Mouse (Mus musculus) 3T3-L1 (cell line): ENCODE data around the gene Smug1.

Experiments
- DNase-seq: peaks from one replicate; pipeline ENCODE4 v3.0.0-alpha.2; 2015; ENCODE audit warnings: low read depth, low spot score

The Smug1 gene

GRCm38 (mm10) chr15:103146627-103147421 lies 20.1 kb downstream of the Smug1 start:
- DNase-seq: no peak

- DNase-seq: peak; percentile 75
Observed at GRCm38 (mm10) chr15:103145635-103146299, 21.1 kb downstream of the Smug1 start.

- DNase-seq: no peak
Observed at GRCm38 (mm10) chr15:103144176-103144575, 22.7 kb downstream of the Smug1 start.

- no peak for DNase-seq
Observed at GRCm38 (mm10) chr15:103135431-103135947, 31.4 kb downstream of the Smug1 start.

GRCm38 (mm10) chr15:103134277-103135086 lies 32.4 kb downstream of the Smug1 start:
- DNase-seq: no peak

- no peak for DNase-seq
Observed at GRCm38 (mm10) chr15:103133761-103134160, 33.1 kb downstream of the Smug1 start.

- DNase-seq: peak; percentile 69
Observed at GRCm38 (mm10) chr15:103130729-103131128, 36.2 kb downstream of the Smug1 start.

GRCm38 (mm10) chr15:103129289-103129688 lies 37.6 kb downstream of the Smug1 start:
- no peak for DNase-seq

- DNase-seq: peak; percentile 91
Observed at GRCm38 (mm10) chr15:103128056-103128833, 38.6 kb downstream of the Smug1 start.

- no peak for DNase-seq
Observed at GRCm38 (mm10) chr15:103125982-103126381, 40.9 kb downstream of the Smug1 start.

- DNase-seq: no peak
Observed at GRCm38 (mm10) chr15:103124254-103124653, 42.6 kb downstream of the Smug1 start.

GRCm38 (mm10) chr15:103123343-103123742 lies 43.5 kb downstream of the Smug1 start:
- no peak for DNase-seq

- no peak for DNase-seq
Observed at GRCm38 (mm10) chr15:103122372-103122771, 44.5 kb downstream of the Smug1 start.

- DNase-seq: no peak
Observed at GRCm38 (mm10) chr15:103121416-103121815, 45.5 kb downstream of the Smug1 start.

GRCm38 (mm10) chr15:103120594-103120993 lies 46.3 kb downstream of the Smug1 start:
- no peak for DNase-seq

GRCm38 (mm10) chr15:103115726-103116125 lies 51.2 kb downstream of the Smug1 start:
- no peak for DNase-seq

- no peak for DNase-seq
Observed at GRCm38 (mm10) chr15:103115256-103115655, 51.6 kb downstream of the Smug1 start.

- DNase-seq: no peak
Observed at GRCm38 (mm10) chr15:103113077-103113476, 53.8 kb downstream of the Smug1 start.

- DNase-seq: peak; percentile 57
Observed at GRCm38 (mm10) chr15:103112309-103112708, 54.6 kb downstream of the Smug1 start.

GRCm38 (mm10) chr15:103109940-103110339 lies 57.0 kb downstream of the Smug1 start:
- DNase-seq: no peak

GRCm38 (mm10) chr15:103108066-103108676 lies 58.7 kb downstream of the Smug1 start:
- DNase-seq: no peak
